Mouse (Mus musculus): ENCODE data around the gene Usf3. TPM values are rescaled to one million over a fixed set of nuclear protein-coding genes. Genes with fewer than 3 reads are reported as not detected.
A peak's percentile ranks its signal among the peaks of the same experiment; 100 is the strongest.

Usf3 gene
- 2.0 and 2.5 TPM in 2 replicates for polyA plus RNA-seq (2015; fragmentation: Nextera tagmentation; extraction: Ambion mirVana)

GRCm38 (mm10) chr16:44173155-44173941 is at the start of gene Usf3:
Usf3 (plus strand) TSS chr16:44173246.
- peak within 1 kb of the TSS; percentile 75 for H3K4me3 ChIP-seq (ENCODE audit: low read depth, low read length)
- H3K27ac ChIP-seq (ENCODE audit: low read length), result peak within 1 kb of the TSS; percentile 83
- peak; percentile 70 for ATAC-seq
- H3K4me2 ChIP-seq (ENCODE audit: low read length), result peak within 1 kb of the TSS; percentile 94
- 0% methylated on average over 34 of the region's 77 CpGs for WGBS
- no peaks in the 10 kb centered on the region for H3K27me3 ChIP-seq (ENCODE audit: control insufficient read depth, insufficient read depth, low read depth, low read length)
- H3K9me3 ChIP-seq (replicated peaks; ENCODE audit: control insufficient read depth, low read length, poor library complexity, severe bottlenecking), result no peaks in the 10 kb centered on the region
- no peaks in the 10 kb centered on the region for H3K36me3 ChIP-seq (ENCODE audit: control insufficient read depth, insufficient read depth, low read length)
- peaks cover 18% of the 10 kb centered on the region for H3K4me1 ChIP-seq (ENCODE audit: control insufficient read depth, insufficient read depth, low read length)
- H3K9ac ChIP-seq (ENCODE audit: low read depth, low read length), result peak within 1 kb of the TSS; percentile 78

GRCm38 (mm10) chr16:44123786-44124185 is 49.3 kb upstream of the Usf3 start:
- Histone ChIP-seq H3K4me1 (ENCODE audit: control insufficient read depth, insufficient read depth, low read length) (no peaks in the 10 kb centered on the region), H3K9me3 (replicated peaks; ENCODE audit: control insufficient read depth, low read length, poor library complexity, severe bottlenecking) (no peaks in the 10 kb centered on the region), H3K27ac (ENCODE audit: low read length) (no peak overlapping the region), H3K9ac (ENCODE audit: low read depth, low read length) (no peak overlapping the region), H3K4me3 (ENCODE audit: low read depth, low read length) (no peak overlapping the region), H3K27me3 (ENCODE audit: control insufficient read depth, insufficient read depth, low read depth, low read length) (no peaks in the 10 kb centered on the region), H3K36me3 (ENCODE audit: control insufficient read depth, insufficient read depth, low read length) (no peaks in the 10 kb centered on the region), H3K4me2 (ENCODE audit: low read length) (no peak overlapping the region)
- WGBS, result 84% methylated on average over 2 of the region's 2 CpGs
- ATAC-seq, result no peak

GRCm38 (mm10) chr16:44124713-44125112 is 48.3 kb upstream of the Usf3 start:
- Histone ChIP-seq H3K36me3 (ENCODE audit: control insufficient read depth, insufficient read depth, low read length) (no peaks in the 10 kb centered on the region), H3K4me3 (ENCODE audit: low read depth, low read length) (no peak overlapping the region), H3K27me3 (ENCODE audit: control insufficient read depth, insufficient read depth, low read depth, low read length) (no peaks in the 10 kb centered on the region), H3K4me2 (ENCODE audit: low read length) (no peak overlapping the region), H3K9ac (ENCODE audit: low read depth, low read length) (no peak overlapping the region), H3K27ac (ENCODE audit: low read length) (no peak overlapping the region), H3K4me1 (ENCODE audit: control insufficient read depth, insufficient read depth, low read length) (no peaks in the 10 kb centered on the region), H3K9me3 (replicated peaks; ENCODE audit: control insufficient read depth, low read length, poor library complexity, severe bottlenecking) (no peaks in the 10 kb centered on the region)
- no peak for ATAC-seq
- WGBS, result 88% methylated on average over 1 of the region's 1 CpGs

GRCm38 (mm10) chr16:44125436-44125835 is 47.6 kb upstream of the Usf3 start:
- 86% methylated on average over 2 of the region's 2 CpGs for WGBS
- Histone ChIP-seq H3K4me1 (ENCODE audit: control insufficient read depth, insufficient read depth, low read length) (no peaks in the 10 kb centered on the region), H3K9ac (ENCODE audit: low read depth, low read length) (no peak overlapping the region), H3K27ac (ENCODE audit: low read length) (no peak overlapping the region), H3K27me3 (ENCODE audit: control insufficient read depth, insufficient read depth, low read depth, low read length) (no peaks in the 10 kb centered on the region), H3K4me2 (ENCODE audit: low read length) (no peak overlapping the region), H3K9me3 (replicated peaks; ENCODE audit: control insufficient read depth, low read length, poor library complexity, severe bottlenecking) (no peaks in the 10 kb centered on the region), H3K4me3 (ENCODE audit: low read depth, low read length) (no peak overlapping the region), H3K36me3 (ENCODE audit: control insufficient read depth, insufficient read depth, low read length) (no peaks in the 10 kb centered on the region)
- ATAC-seq, result no peak

GRCm38 (mm10) chr16:44126437-44126836 is 46.6 kb upstream of the Usf3 start:
- 74% methylated on average over 4 of the region's 4 CpGs for WGBS
- Histone ChIP-seq H3K27ac (ENCODE audit: low read length) (no peak overlapping the region), H3K27me3 (ENCODE audit: control insufficient read depth, insufficient read depth, low read depth, low read length) (no peaks in the 10 kb centered on the region), H3K36me3 (ENCODE audit: control insufficient read depth, insufficient read depth, low read length) (no peaks in the 10 kb centered on the region), H3K9ac (ENCODE audit: low read depth, low read length) (no peak overlapping the region), H3K4me1 (ENCODE audit: control insufficient read depth, insufficient read depth, low read length) (no peaks in the 10 kb centered on the region), H3K4me3 (ENCODE audit: low read depth, low read length) (no peak overlapping the region), H3K4me2 (ENCODE audit: low read length) (no peak overlapping the region), H3K9me3 (replicated peaks; ENCODE audit: control insufficient read depth, low read length, poor library complexity, severe bottlenecking) (no peaks in the 10 kb centered on the region)
- no peak for ATAC-seq

GRCm38 (mm10) chr16:44132300-44132699 is 40.7 kb upstream of the Usf3 start:
- Histone ChIP-seq H3K9me3 (replicated peaks; ENCODE audit: control insufficient read depth, low read length, poor library complexity, severe bottlenecking) (no peaks in the 10 kb centered on the region), H3K36me3 (ENCODE audit: control insufficient read depth, insufficient read depth, low read length) (no peaks in the 10 kb centered on the region), H3K27me3 (ENCODE audit: control insufficient read depth, insufficient read depth, low read depth, low read length) (no peaks in the 10 kb centered on the region), H3K4me3 (ENCODE audit: low read depth, low read length) (no peak overlapping the region), H3K9ac (ENCODE audit: low read depth, low read length) (no peak overlapping the region), H3K27ac (ENCODE audit: low read length) (no peak overlapping the region), H3K4me1 (ENCODE audit: control insufficient read depth, insufficient read depth, low read length) (peaks cover 6% of the 10 kb centered on the region), H3K4me2 (ENCODE audit: low read length) (no peak overlapping the region)
- WGBS, result 88% methylated on average over 4 of the region's 4 CpGs
- ATAC-seq, result no peak

GRCm38 (mm10) chr16:44133187-44133586 is 39.9 kb upstream of the Usf3 start:
- Histone ChIP-seq H3K27me3 (ENCODE audit: control insufficient read depth, insufficient read depth, low read depth, low read length) (no peaks in the 10 kb centered on the region), H3K27ac (ENCODE audit: low read length) (no peak overlapping the region), H3K36me3 (ENCODE audit: control insufficient read depth, insufficient read depth, low read length) (no peaks in the 10 kb centered on the region), H3K9me3 (replicated peaks; ENCODE audit: control insufficient read depth, low read length, poor library complexity, severe bottlenecking) (no peaks in the 10 kb centered on the region), H3K4me3 (ENCODE audit: low read depth, low read length) (no peak overlapping the region), H3K9ac (ENCODE audit: low read depth, low read length) (no peak overlapping the region), H3K4me1 (ENCODE audit: control insufficient read depth, insufficient read depth, low read length) (peaks cover 15% of the 10 kb centered on the region), H3K4me2 (ENCODE audit: low read length) (no peak overlapping the region)
- ATAC-seq, result no peak
- WGBS, result 91% methylated on average over 3 of the region's 3 CpGs

- no peaks in the 10 kb centered on the region for H3K36me3 ChIP-seq (ENCODE audit: control insufficient read depth, insufficient read depth, low read length)
- 90% methylated on average over 6 of the region's 6 CpGs for WGBS
- H3K27me3 ChIP-seq (ENCODE audit: control insufficient read depth, insufficient read depth, low read depth, low read length), result no peaks in the 10 kb centered on the region
- no peak overlapping the region for H3K4me2 ChIP-seq (ENCODE audit: low read length)
- H3K9me3 ChIP-seq (replicated peaks; ENCODE audit: control insufficient read depth, low read length, poor library complexity, severe bottlenecking), result no peaks in the 10 kb centered on the region
- no peak overlapping the region for H3K27ac ChIP-seq (ENCODE audit: low read length)
- H3K4me1 ChIP-seq (ENCODE audit: control insufficient read depth, insufficient read depth, low read length), result peaks cover 21% of the 10 kb centered on the region
- H3K9ac ChIP-seq (ENCODE audit: low read depth, low read length), result no peak overlapping the region
- H3K4me3 ChIP-seq (ENCODE audit: low read depth, low read length), result no peak overlapping the region
- no peak for ATAC-seq
Observed at GRCm38 (mm10) chr16:44136511-44137021, 36.5 kb upstream of the Usf3 start.

- Histone ChIP-seq H3K9me3 (replicated peaks; ENCODE audit: control insufficient read depth, low read length, poor library complexity, severe bottlenecking) (no peaks in the 10 kb centered on the region), H3K36me3 (ENCODE audit: control insufficient read depth, insufficient read depth, low read length) (no peaks in the 10 kb centered on the region), H3K27ac (ENCODE audit: low read length) (peak overlapping the region; percentile 98), H3K9ac (ENCODE audit: low read depth, low read length) (peak overlapping the region; percentile 94), H3K27me3 (ENCODE audit: control insufficient read depth, insufficient read depth, low read depth, low read length) (no peaks in the 10 kb centered on the region), H3K4me2 (ENCODE audit: low read length) (peak overlapping the region; percentile 97), H3K4me3 (ENCODE audit: low read depth, low read length) (peak overlapping the region; percentile 99), H3K4me1 (ENCODE audit: control insufficient read depth, insufficient read depth, low read length) (peaks cover 23% of the 10 kb centered on the region)
- peak; percentile 70; the same call in 1 of the 2 replicates for ATAC-seq
- WGBS, result 1% methylated on average over 24 of the region's 24 CpGs
Observed at GRCm38 (mm10) chr16:44138377-44138978, 34.6 kb upstream of the Usf3 start.

All from midbrain, embryonic 16.5 days (tissue).